Mouse (Mus musculus): ENCODE results near the gene Fads3. TPM values are rescaled to one million over a fixed set of nuclear protein-coding genes. Genes with fewer than 3 reads are reported as not detected.

Fads3 gene
- polyA plus RNA-seq, 2 experiments: 10.6 to 40.8 TPM

DNA sequence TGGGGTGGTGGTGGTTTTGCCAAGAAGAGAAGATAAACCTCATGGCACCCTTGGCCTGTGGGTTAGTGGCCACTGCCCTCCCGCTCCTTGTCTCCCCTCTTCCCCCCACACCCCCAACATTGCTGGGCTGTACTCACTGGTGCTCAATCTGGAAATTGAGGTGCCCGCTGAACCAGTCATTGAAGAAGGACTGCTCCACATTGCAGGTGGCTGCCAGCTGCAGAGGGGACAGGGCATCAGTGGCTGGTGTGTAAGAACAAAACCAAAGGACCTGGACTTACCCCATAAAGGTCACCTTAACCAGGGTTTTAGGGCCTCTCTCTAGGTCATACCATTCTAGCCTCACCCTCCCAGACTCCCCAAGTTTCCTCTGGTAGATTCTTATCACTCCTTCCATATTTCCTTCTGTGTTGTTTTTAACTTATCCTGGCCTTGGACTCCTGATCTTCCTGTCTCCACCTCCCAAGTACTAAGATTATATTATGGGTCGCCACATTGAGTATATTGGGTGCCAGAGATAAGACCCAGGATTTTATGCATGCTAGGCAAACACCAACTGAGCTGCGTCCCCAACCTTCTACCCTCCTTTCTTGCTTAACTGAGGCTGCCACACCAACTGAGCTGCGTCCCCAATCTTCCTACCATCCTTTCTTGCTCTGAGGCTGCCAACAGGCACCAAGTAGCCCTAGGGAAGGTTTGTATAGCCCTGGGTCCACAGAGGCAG, 24.3 kb downstream of the Fads3 start:
- Histone ChIP-seq H3K36me3 (ENCODE audit: control insufficient read depth, insufficient read depth, low read length) (peaks cover 95% of the 10 kb centered on the region), H3K9me3 (ENCODE audit: control insufficient read depth, low read length) (no peaks in the 10 kb centered on the region), H3K4me3 (replicated peaks; ENCODE audit: low read length) (no peak overlapping the region), H3K27me3 (ENCODE audit: control insufficient read depth, insufficient read depth, low read length) (no peaks in the 10 kb centered on the region), H3K4me2 (replicated peaks; ENCODE audit: low read depth, low read length, severe bottlenecking) (no peak overlapping the region), H3K4me1 (ENCODE audit: control insufficient read depth, insufficient read depth, low read length) (no peaks in the 10 kb centered on the region), H3K27ac (replicated peaks; ENCODE audit: low read depth, low read length) (no peak overlapping the region), H3K9ac (ENCODE audit: low read depth, low read length, severe bottlenecking) (no peak overlapping the region)
- ATAC-seq (ENCODE audit: low FRiP score, low read depth) (no peak), DNase-seq (ENCODE audit: low spot score) (no peak)
- 92% methylated on average over 5 of the region's 5 CpGs for WGBS
- TF ChIP-seq POLR2A (IDR thresholded peaks at IDR 0.05; ENCODE audit: borderline replicate concordance, extremely low read depth, insufficient read depth, insufficient read length): no peak

DNA sequence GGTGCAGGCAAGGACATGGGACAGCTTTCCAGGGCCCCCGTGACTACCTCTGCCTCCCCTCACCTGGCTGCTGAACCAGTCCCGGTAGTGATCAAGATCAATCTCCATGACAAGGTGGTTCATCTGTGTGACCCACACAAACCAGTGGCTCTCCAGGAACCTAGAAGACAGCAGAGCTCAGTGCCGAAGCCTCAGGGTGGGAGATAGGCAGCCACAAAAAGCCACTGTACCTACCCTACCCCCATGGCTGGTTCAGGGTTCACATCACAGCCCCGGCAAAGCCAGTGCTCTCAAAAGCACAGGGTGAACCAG, 24.8 kb downstream of the Fads3 start:
- Histone ChIP-seq H3K4me2 (replicated peaks; ENCODE audit: low read depth, low read length, severe bottlenecking) (no peak overlapping the region), H3K27me3 (ENCODE audit: control insufficient read depth, insufficient read depth, low read length) (no peaks in the 10 kb centered on the region), H3K9ac (ENCODE audit: low read depth, low read length, severe bottlenecking) (no peak overlapping the region), H3K9me3 (ENCODE audit: control insufficient read depth, low read length) (no peaks in the 10 kb centered on the region), H3K27ac (replicated peaks; ENCODE audit: low read depth, low read length) (no peak overlapping the region), H3K4me3 (replicated peaks; ENCODE audit: low read length) (no peak overlapping the region), H3K4me1 (ENCODE audit: control insufficient read depth, insufficient read depth, low read length) (no peaks in the 10 kb centered on the region), H3K36me3 (ENCODE audit: control insufficient read depth, insufficient read depth, low read length) (peaks cover 95% of the 10 kb centered on the region)
- ATAC-seq (ENCODE audit: low FRiP score, low read depth) (no peak), DNase-seq (ENCODE audit: low spot score) (no peak)
- no peak for TF ChIP-seq POLR2A (IDR thresholded peaks at IDR 0.05; ENCODE audit: borderline replicate concordance, extremely low read depth, insufficient read depth, insufficient read length)
- WGBS: 96% methylated on average over 4 of the region's 4 CpGs

DNA sequence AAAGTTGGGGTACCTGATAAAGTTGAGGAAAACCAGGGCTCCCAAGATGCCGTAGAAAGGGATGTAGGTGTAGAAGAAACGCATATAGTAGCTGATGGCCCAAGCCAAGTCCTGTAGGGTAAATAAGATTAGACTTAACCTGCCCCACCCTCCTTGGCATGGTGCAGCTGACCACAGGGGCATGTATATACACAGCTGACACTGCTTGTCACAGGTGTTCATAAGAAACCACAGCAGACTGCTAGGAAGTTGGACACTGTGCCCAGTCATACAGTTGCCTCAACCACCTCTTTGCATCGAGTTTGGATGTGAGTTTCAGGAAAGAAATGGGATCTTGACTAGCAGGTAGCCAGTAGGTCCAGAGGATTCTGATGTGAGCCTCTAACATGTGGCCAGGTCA, 25.1 kb downstream of the Fads3 start:
- Histone ChIP-seq H3K27ac (replicated peaks; ENCODE audit: low read depth, low read length) (no peak overlapping the region), H3K27me3 (ENCODE audit: control insufficient read depth, insufficient read depth, low read length) (no peaks in the 10 kb centered on the region), H3K9me3 (ENCODE audit: control insufficient read depth, low read length) (no peaks in the 10 kb centered on the region), H3K4me2 (replicated peaks; ENCODE audit: low read depth, low read length, severe bottlenecking) (no peak overlapping the region), H3K4me1 (ENCODE audit: control insufficient read depth, insufficient read depth, low read length) (no peaks in the 10 kb centered on the region), H3K9ac (ENCODE audit: low read depth, low read length, severe bottlenecking) (no peak overlapping the region), H3K4me3 (replicated peaks; ENCODE audit: low read length) (no peak overlapping the region), H3K36me3 (ENCODE audit: control insufficient read depth, insufficient read depth, low read length) (peaks cover 95% of the 10 kb centered on the region)
- no peak for DNase-seq (ENCODE audit: low spot score)
- no peak for ATAC-seq (ENCODE audit: low FRiP score, low read depth)
- TF ChIP-seq POLR2A (IDR thresholded peaks at IDR 0.05; ENCODE audit: borderline replicate concordance, extremely low read depth, insufficient read depth, insufficient read length): no peak
- WGBS: 88% methylated on average over 3 of the region's 3 CpGs

DNA sequence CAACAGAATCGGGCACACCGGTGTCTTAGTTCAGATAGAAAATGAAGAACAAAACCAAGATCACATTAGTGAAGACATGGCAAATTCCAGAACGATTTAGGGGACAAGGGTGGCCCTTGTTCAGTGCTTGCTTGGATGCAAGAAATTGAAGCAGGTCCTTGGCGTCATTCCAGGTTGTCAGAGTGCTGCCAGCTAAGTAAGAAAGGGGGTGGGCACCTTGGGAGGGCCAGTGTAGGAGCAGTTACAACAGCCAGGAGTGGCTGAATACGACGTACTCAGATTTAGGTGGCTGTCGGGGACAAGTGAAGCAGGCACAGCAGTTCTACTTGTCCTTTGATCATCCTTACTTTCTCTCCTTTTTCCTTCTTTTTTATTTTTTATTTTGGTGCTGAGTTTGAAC, 26.3 kb downstream of the Fads3 start:
- no peaks in the 10 kb centered on the region for H3K27me3 ChIP-seq (ENCODE audit: control insufficient read depth, insufficient read depth, low read length)
- TF ChIP-seq POLR2A (IDR thresholded peaks at IDR 0.05; ENCODE audit: borderline replicate concordance, extremely low read depth, insufficient read depth, insufficient read length): no peak
- no peaks in the 10 kb centered on the region for H3K9me3 ChIP-seq (ENCODE audit: control insufficient read depth, low read length)
- ATAC-seq (ENCODE audit: low FRiP score, low read depth) (no peak), DNase-seq (ENCODE audit: low spot score) (no peak)
- H3K27ac ChIP-seq (replicated peaks; ENCODE audit: low read depth, low read length): no peak overlapping the region
- no peaks in the 10 kb centered on the region for H3K4me1 ChIP-seq (ENCODE audit: control insufficient read depth, insufficient read depth, low read length)
- no peak overlapping the region for H3K4me3 ChIP-seq (replicated peaks; ENCODE audit: low read length)
- H3K36me3 ChIP-seq (ENCODE audit: control insufficient read depth, insufficient read depth, low read length): peaks cover 92% of the 10 kb centered on the region
- 84% methylated on average over 7 of the region's 7 CpGs for WGBS
- no peak overlapping the region for H3K9ac ChIP-seq (ENCODE audit: low read depth, low read length, severe bottlenecking)
- no peak overlapping the region for H3K4me2 ChIP-seq (replicated peaks; ENCODE audit: low read depth, low read length, severe bottlenecking)

DNA sequence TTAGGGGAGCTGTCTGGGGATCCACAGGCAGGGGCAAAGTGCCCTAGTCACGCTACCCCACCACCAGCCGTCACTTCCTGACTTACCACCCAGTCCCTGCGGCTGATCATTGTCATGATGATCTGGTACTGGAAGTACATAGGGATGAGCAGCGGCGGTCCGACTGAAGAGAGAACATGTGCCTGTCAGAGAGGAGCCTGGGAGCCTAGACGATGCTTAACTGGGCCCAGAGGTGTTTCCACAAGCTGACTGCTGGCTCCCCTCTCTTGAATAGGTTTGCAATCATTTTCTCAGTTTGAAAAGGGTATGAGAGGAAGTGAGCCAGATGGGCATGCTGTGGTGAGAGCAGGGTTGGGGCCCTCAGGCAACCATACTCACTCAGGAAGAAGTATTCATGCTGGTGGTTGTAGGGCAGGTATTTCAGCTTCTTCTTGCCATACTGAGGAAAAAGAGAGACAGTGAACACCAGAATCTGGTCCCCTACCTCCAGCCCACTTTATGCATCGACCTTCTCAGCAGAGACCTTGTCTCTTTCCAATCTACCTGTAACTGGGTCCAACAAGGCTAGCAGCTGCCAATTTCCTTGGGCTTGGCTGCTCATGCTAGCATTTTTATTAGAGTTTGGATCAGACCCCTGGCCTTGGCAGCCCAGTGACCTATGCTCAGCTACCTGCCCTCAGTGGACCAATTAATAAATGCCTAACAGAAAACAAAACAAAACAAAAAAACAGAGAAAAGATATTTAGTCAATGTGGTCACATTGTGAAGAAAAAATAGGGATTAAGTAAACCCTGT, 29.0 kb downstream of the Fads3 start:
- DNase-seq (ENCODE audit: low spot score) (no peak), ATAC-seq (ENCODE audit: low FRiP score, low read depth) (no peak)
- Histone ChIP-seq H3K9ac (ENCODE audit: low read depth, low read length, severe bottlenecking) (no peak overlapping the region), H3K4me2 (replicated peaks; ENCODE audit: low read depth, low read length, severe bottlenecking) (no peak overlapping the region), H3K9me3 (ENCODE audit: control insufficient read depth, low read length) (no peaks in the 10 kb centered on the region), H3K36me3 (ENCODE audit: control insufficient read depth, insufficient read depth, low read length) (peaks cover 92% of the 10 kb centered on the region), H3K27me3 (ENCODE audit: control insufficient read depth, insufficient read depth, low read length) (no peaks in the 10 kb centered on the region), H3K4me1 (ENCODE audit: control insufficient read depth, insufficient read depth, low read length) (no peaks in the 10 kb centered on the region), H3K27ac (replicated peaks; ENCODE audit: low read depth, low read length) (no peak overlapping the region), H3K4me3 (replicated peaks; ENCODE audit: low read length) (no peak overlapping the region)
- 91% methylated on average over 8 of the region's 8 CpGs for WGBS
- no peak for TF ChIP-seq POLR2A (IDR thresholded peaks at IDR 0.05; ENCODE audit: borderline replicate concordance, extremely low read depth, insufficient read depth, insufficient read length)
